8 mouse cellular contexts compared by ENCODE assay signal in genomic region chr19:41483445-41484040, GRCm38 (mm10). TPM values are rescaled to one million over a fixed set of nuclear protein-coding genes. Genes with fewer than 3 reads are reported as not detected.
A peak's percentile ranks its signal among the peaks of the same experiment; 100 is the strongest.
DNase-seq lines count a peak whose midpoint lies in the region; ATAC-seq and TF ChIP-seq lines count a peak whose summit lies in the region.

No protein-coding gene starts in this region.

- H3K36me3 ChIP-seq in forebrain, embryonic 10.5 days (replicated peaks) = no peaks in the 10 kb centered on the region
- no peaks in the 10 kb centered on the region for H3K36me3 ChIP-seq in hindbrain, embryonic 13.5 days
- no peaks in the 10 kb centered on the region for H3K36me3 ChIP-seq in liver, embryonic 16.5 days (ENCODE audit: control insufficient read depth, insufficient read depth)

- ATAC-seq in hindbrain, embryonic 13.5 days (ENCODE audit: low FRiP score) = peak; percentile 49
- ATAC-seq in liver, embryonic 16.5 days (ENCODE audit: low read depth) = no peak
- no peak for ATAC-seq in inflammation-experienced regulatory T-cells, adult 6 months

- under 1% methylated on average over 26 of the region's 30 CpGs for WGBS in forebrain, embryonic 10.5 days
- under 1% methylated on average over 29 of the region's 30 CpGs for WGBS in hindbrain, embryonic 13.5 days
- WGBS in liver, embryonic 16.5 days (ENCODE audit: insufficient replicate concordance) = under 1% methylated on average over 30 of the region's 30 CpGs

- DNase-seq in left cerebral cortex, adult 2 months (ENCODE audit: extremely low spot score in 1 of 2, low spot score in 2 of 2) = peak; percentile 22 to 26
- DNase-seq in left cerebral cortex, adult 11 months (ENCODE audit: low spot score) = no peak
- peak; percentile 5 for DNase-seq in T-cell, adult 2 months (ENCODE audit: low spot score)
- DNase-seq in forebrain, embryonic 10.5 days (ENCODE audit: extremely low spot score, low spot score) = peak; percentile 65
- peak; percentile 21 for DNase-seq in ovary, postnatal 14 days (ENCODE audit: low spot score)

- peak overlapping the region; percentile 71 for H3K4me2 ChIP-seq in hindbrain, embryonic 13.5 days
- peak overlapping the region; percentile 91 for H3K4me2 ChIP-seq in liver, embryonic 16.5 days (ENCODE audit: low read depth, low read length)

- no peaks in the 10 kb centered on the region; the same call in 1 of the 2 replicates for H3K27me3 ChIP-seq in forebrain, embryonic 10.5 days (ENCODE audit: poor library complexity, severe bottlenecking)
- no peaks in the 10 kb centered on the region for H3K27me3 ChIP-seq in hindbrain, embryonic 13.5 days
- H3K27me3 ChIP-seq in liver, embryonic 16.5 days (ENCODE audit: control insufficient read depth, insufficient read depth, low read depth, low read length) = no peaks in the 10 kb centered on the region

- H3K9me3 ChIP-seq in forebrain, embryonic 10.5 days = no peaks in the 10 kb centered on the region
- H3K9me3 ChIP-seq in hindbrain, embryonic 13.5 days = no peaks in the 10 kb centered on the region
- no peaks in the 10 kb centered on the region for H3K9me3 ChIP-seq in liver, embryonic 16.5 days (replicated peaks; ENCODE audit: control insufficient read depth, low read length)

- H3K9ac ChIP-seq in hindbrain, embryonic 13.5 days = peak overlapping the region; percentile 95
- peak overlapping the region; percentile 98 for H3K9ac ChIP-seq in liver, embryonic 16.5 days (ENCODE audit: low read depth, low read length)

- intact Hi-C loops in left cerebral cortex, adult 2 months (cut with DNase I) = no loop called here

- peaks cover 30% of the 10 kb centered on the region for H3K4me1 ChIP-seq in forebrain, embryonic 10.5 days
- H3K4me1 ChIP-seq in hindbrain, embryonic 13.5 days (replicated peaks) = peaks cover 32% of the 10 kb centered on the region
- H3K4me1 ChIP-seq in liver, embryonic 16.5 days (ENCODE audit: control insufficient read depth, low read depth, low read length) = peaks cover 14% of the 10 kb centered on the region

- TF ChIP-seq CTCF in left cerebral cortex, adult 2 months (IDR thresholded peaks at IDR 0.05) = no peak

- H3K4me3 ChIP-seq in left cerebral cortex, adult 2 months = peak overlapping the region; percentile 63
- peak overlapping the region; percentile 97 for H3K4me3 ChIP-seq in forebrain, embryonic 10.5 days
- peak overlapping the region; percentile 95 for H3K4me3 ChIP-seq in hindbrain, embryonic 13.5 days
- peak overlapping the region; percentile 97 for H3K4me3 ChIP-seq in liver, embryonic 16.5 days (ENCODE audit: low read depth, low read length)

- peak overlapping the region; percentile 89 for H3K27ac ChIP-seq in left cerebral cortex, adult 2 months
- peak overlapping the region; percentile 99 for H3K27ac ChIP-seq in forebrain, embryonic 10.5 days
- peak overlapping the region; percentile 99 for H3K27ac ChIP-seq in hindbrain, embryonic 13.5 days
- H3K27ac ChIP-seq in liver, embryonic 16.5 days (ENCODE audit: low read length) = peak overlapping the region; percentile 99

RNA-seq across cellular contexts. Expression of gene Lcor, which starts 1.1 kb away (rescaled TPM):
- 10 to 100 TPM; 21.4 to 23.8 TPM for total RNA-seq in left cerebral cortex, adult 2 months (2021)
- polyA plus RNA-seq in forebrain, embryonic 10.5 days (2016; fragmentation: Nextera tagmentation; extraction: Ambion mirVana) = 14.2 and 15.9 TPM in 2 replicates
- polyA plus RNA-seq in hindbrain, embryonic 13.5 days (2015; fragmentation: Nextera tagmentation; extraction: Ambion mirVana) = 26.5 and 27.9 TPM in 2 replicates
- polyA plus RNA-seq in liver, embryonic 16.5 days (2015; fragmentation: Nextera tagmentation; extraction: Ambion mirVana) = 6.3 and 6.9 TPM in 2 replicates
- 10 to 100 TPM; 12.8 to 22.3 (median 15.7) TPM for polyA plus RNA-seq in inflammation-experienced regulatory T-cells, adult 6 months (2017; shearing (Covaris generic))
